Mouse (Mus musculus) C2C12 (cell line): ENCODE measurements around the gene Mymx. TPM values are rescaled to one million over a fixed set of nuclear protein-coding genes. Genes with fewer than 3 reads are reported as not detected.

Experiments
- H3K27me3 ChIP-seq: one replicate; pipeline ENCODE4 v1.6.1; 2011; ENCODE audit not compliant: control insufficient read depth, insufficient read depth, insufficient read length
- H3K36me3 ChIP-seq: one replicate; pipeline ENCODE4 v1.6.1; 2011; ENCODE audit not compliant: control insufficient read depth, insufficient read depth
- H3K4me3 ChIP-seq: one replicate; pipeline ENCODE4 v1.5.1; 2011; ENCODE audit warnings: mild to moderate bottlenecking, control low read depth; ENCODE audit not compliant: poor library complexity, insufficient read depth, severe bottlenecking
- H3K79me2 ChIP-seq: one replicate; pipeline ENCODE4 v1.6.1; 2011; ENCODE audit not compliant: control insufficient read depth, insufficient read depth
- H3K79me3 ChIP-seq: one replicate; pipeline ENCODE4 v1.6.1; 2011; ENCODE audit warnings: low read depth, control low read depth
- H3ac ChIP-seq: one replicate; pipeline ENCODE3; 2011; ENCODE audit warnings: low read depth; ENCODE audit not compliant: control insufficient read depth, insufficient read length
- CEBPB ChIP-seq: IDR thresholded peaks from one replicate; pipeline ENCODE4 v1.6.1; 2011; ENCODE audit warnings: low read depth, mild to moderate bottlenecking, control low read depth, moderate library complexity
- CTCF ChIP-seq: IDR thresholded peaks from one replicate; pipeline ENCODE4 v1.5.1; 2011; ENCODE audit not compliant: control insufficient read depth, insufficient read depth, insufficient read length
- FOSL1 ChIP-seq: IDR thresholded peaks from one replicate; pipeline ENCODE4 v1.8.0; 2011; ENCODE audit warnings: mild to moderate bottlenecking, low read length; ENCODE audit not compliant: poor library complexity, insufficient read depth, severe bottlenecking
- MAX ChIP-seq: IDR thresholded peaks from one replicate; pipeline ENCODE4 v1.6.1; 2011; ENCODE audit warnings: mild to moderate bottlenecking, control low read depth
- MYOD1 ChIP-seq: IDR thresholded peaks from one replicate; pipeline ENCODE4 v1.6.1; 2011; ENCODE audit warnings: low read depth; ENCODE audit not compliant: control insufficient read depth, insufficient read length
- MYOG ChIP-seq: IDR thresholded peaks from one replicate; pipeline ENCODE4 v1.6.1; 2011; ENCODE audit not compliant: control insufficient read depth, insufficient read length; ENCODE audit errors: extremely low read depth
- USF1 ChIP-seq: IDR thresholded peaks from one replicate; pipeline ENCODE4 v1.6.1; 2011; ENCODE audit warnings: low read depth, mild to moderate bottlenecking, control low read depth, moderate library complexity
- polyA plus RNA-seq: library from polyadenylated mRNA; unstranded; fragments of >200 nt; fragmentation: generic; extraction: Trizol; gene quantifications from one replicate; pipeline ENCODE4 v1.2.1, GENCODE M21; 2012; ENCODE audit warnings: missing spikeins

Gene Mymx
- polyA plus RNA-seq, 1 experiment = 1.7 TPM

GRCm38 (mm10) chr17:45634033-45634432 is 32.1 kb upstream of the Mymx start:
- H3K79me3 ChIP-seq = no peaks in the 10 kb centered on the region
- no peak overlapping the region for H3ac ChIP-seq
- no peak overlapping the region for H3K4me3 ChIP-seq
- TF ChIP-seq CEBPB = no peak
- no peak for TF ChIP-seq FOSL1
- TF ChIP-seq MYOG = no peak
- no peak for TF ChIP-seq USF1
- TF ChIP-seq MAX = no peak
- TF ChIP-seq CTCF = no peak
- TF ChIP-seq MYOD1 = no peak
- no peaks in the 10 kb centered on the region for H3K27me3 ChIP-seq
- no peaks in the 10 kb centered on the region for H3K79me2 ChIP-seq
- H3K36me3 ChIP-seq = no peaks in the 10 kb centered on the region

- TF ChIP-seq CEBPB = no peak
- TF ChIP-seq USF1 = no peak
- no peak for TF ChIP-seq FOSL1
- no peak for TF ChIP-seq MYOD1
- TF ChIP-seq MAX = no peak
- TF ChIP-seq MYOG = no peak
Observed at GRCm38 (mm10) chr17:45631940-45632339, 30.0 kb upstream of the Mymx start.

GRCm38 (mm10) chr17:45630992-45631391 is 29.1 kb upstream of the Mymx start:
- H3K4me3 ChIP-seq = no peak overlapping the region
- TF ChIP-seq FOSL1 = no peak
- TF ChIP-seq CTCF = no peak
- no peak for TF ChIP-seq USF1
- TF ChIP-seq MYOD1 = no peak
- TF ChIP-seq MYOG = no peak
- no peaks in the 10 kb centered on the region for H3K79me3 ChIP-seq
- H3K36me3 ChIP-seq = no peaks in the 10 kb centered on the region
- H3ac ChIP-seq = no peak overlapping the region
- no peaks in the 10 kb centered on the region for H3K27me3 ChIP-seq
- no peaks in the 10 kb centered on the region for H3K79me2 ChIP-seq

More at GRCm38 (mm10) chr17:45631940-45632339, 30.0 kb upstream of the Mymx start:
- Histone ChIP-seq H3K79me2 (no peaks in the 10 kb centered on the region), H3ac (no peak overlapping the region), H3K79me3 (no peaks in the 10 kb centered on the region), H3K4me3 (no peak overlapping the region), H3K36me3 (no peaks in the 10 kb centered on the region), H3K27me3 (no peaks in the 10 kb centered on the region)

- TF ChIP-seq CTCF (peak; percentile 36), USF1 (no peak)
- H3K79me2 ChIP-seq = no peaks in the 10 kb centered on the region
- no peaks in the 10 kb centered on the region for H3K79me3 ChIP-seq
- H3K36me3 ChIP-seq = no peaks in the 10 kb centered on the region
- H3K4me3 ChIP-seq = no peak overlapping the region
- no peaks in the 10 kb centered on the region for H3K27me3 ChIP-seq
- peak overlapping the region; percentile 48 for H3ac ChIP-seq
Observed at GRCm38 (mm10) chr17:45629861-45630694, 28.2 kb upstream of the Mymx start.

- Histone ChIP-seq H3K79me3 (no peaks in the 10 kb centered on the region), H3K4me3 (no peak overlapping the region), H3K36me3 (no peaks in the 10 kb centered on the region), H3K27me3 (no peaks in the 10 kb centered on the region), H3K79me2 (no peaks in the 10 kb centered on the region), H3ac (no peak overlapping the region)
- no peak for TF ChIP-seq FOSL1
- TF ChIP-seq MYOD1 = no peak
- no peak for TF ChIP-seq MYOG
- no peak for TF ChIP-seq CEBPB
- TF ChIP-seq CTCF = no peak
- no peak for TF ChIP-seq USF1
- no peak for TF ChIP-seq MAX
Observed at GRCm38 (mm10) chr17:45628885-45629855, 27.3 kb upstream of the Mymx start.
